Mouse (Mus musculus) cerebellum, postnatal 25 days (tissue): ENCODE measurements around the gene Akap12.

ENCODE experiments used
- DNase-seq, 2 experiments: peaks; one replicate each; pipeline ENCODE4 v3.0.0; 2021; ENCODE audit warnings: mixed read lengths in 2 of 2

Akap12 gene

GRCm38 (mm10) chr10:4364618-4365017 lies 98.4 kb downstream of the Akap12 start:
- no peak for DNase-seq

DNA sequence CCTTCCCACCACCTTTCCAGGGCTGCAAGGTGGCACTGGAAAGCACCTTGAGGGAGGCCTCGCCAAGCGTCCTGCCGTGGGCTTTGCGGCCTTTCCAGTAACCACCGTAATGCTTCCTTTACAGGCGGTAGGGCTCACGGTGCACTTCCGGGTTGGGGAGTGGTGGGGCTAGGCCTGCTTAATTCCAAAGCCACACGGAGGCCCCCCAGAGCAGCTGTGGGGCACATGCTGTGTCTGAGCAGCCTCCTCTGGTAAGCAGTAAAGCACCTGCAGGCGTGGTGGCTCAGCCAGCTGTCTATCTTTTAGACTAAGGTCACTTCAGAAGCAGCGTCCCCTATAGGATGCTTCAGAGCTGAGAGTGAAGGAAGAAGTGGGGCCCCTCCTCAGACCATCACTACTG lies 103.9 kb downstream of the Akap12 start:
- no peak for DNase-seq

DNA sequence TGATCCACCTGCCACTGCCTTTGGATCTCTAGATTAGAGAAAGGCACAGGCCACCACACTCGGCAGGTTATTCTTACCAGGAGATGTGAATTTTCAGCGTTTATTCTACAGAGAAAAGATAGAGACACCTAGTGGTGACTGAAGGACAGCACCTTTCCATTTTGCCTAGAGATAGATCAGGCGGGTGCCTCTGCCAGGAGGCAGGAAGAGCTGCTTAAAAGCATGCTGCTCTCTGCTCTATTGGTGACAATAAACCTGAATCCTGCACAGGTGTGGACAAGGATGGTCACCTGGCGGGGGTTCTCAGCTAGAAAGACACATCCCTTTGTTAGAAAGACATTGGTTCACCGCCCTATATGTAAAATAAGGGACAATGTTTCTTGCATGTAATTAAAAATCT lies 105.8 kb downstream of the Akap12 start:
- peak; percentile 55 to 70 for DNase-seq

- no peak for DNase-seq
Observed at GRCm38 (mm10) chr10:4373558-4373957, 107.4 kb downstream of the Akap12 start.

- no peak for DNase-seq
Observed at GRCm38 (mm10) chr10:4374239-4374638, 108.1 kb downstream of the Akap12 start.

- DNase-seq = no peak
Observed at GRCm38 (mm10) chr10:4374734-4375133, 108.6 kb downstream of the Akap12 start.

DNA sequence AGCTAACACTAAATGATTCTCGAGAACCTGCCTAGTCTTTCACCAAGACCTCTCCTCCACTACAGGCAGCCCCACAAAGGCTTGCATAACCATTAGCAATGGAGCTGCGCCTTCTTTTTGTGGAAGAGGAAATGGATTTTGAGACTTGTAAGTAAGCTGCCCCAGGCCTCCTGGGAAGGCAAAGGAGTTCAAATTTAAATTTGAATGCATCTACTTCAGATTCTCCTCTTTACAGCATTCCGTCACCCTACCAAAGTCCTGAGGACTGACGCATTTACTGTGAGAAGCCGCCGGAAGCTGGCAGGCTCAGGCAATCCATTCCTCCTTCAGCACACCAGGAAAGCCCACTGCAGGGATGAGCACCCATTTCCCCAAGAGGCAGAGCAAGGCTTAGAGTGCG lies 109.1 kb downstream of the Akap12 start:
- DNase-seq = no peak

DNA sequence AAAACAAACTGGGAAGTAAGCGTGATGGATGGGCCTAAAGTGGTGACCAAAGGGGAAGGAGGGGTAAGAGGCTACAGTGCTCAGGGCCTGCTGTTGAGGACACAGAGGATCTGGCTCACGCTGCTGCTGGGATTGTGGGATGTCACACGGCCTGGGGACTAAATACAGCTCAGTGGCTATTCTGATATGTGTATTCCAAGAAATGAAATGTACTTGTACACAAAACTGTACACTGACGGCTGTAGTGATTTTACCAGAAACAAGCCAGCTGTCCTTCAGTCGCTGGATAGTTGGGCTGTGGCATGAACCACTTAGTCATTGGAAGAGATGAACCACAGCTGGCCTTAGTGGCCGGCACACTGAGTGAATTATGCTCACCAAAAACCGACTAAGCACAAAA lies 110.3 kb downstream of the Akap12 start:
- no peak for DNase-seq

GRCm38 (mm10) chr10:4376931-4377330 lies 110.8 kb downstream of the Akap12 start:
- no peak for DNase-seq

- no peak for DNase-seq
Observed at GRCm38 (mm10) chr10:4380748-4381147, 114.6 kb downstream of the Akap12 start.

DNA sequence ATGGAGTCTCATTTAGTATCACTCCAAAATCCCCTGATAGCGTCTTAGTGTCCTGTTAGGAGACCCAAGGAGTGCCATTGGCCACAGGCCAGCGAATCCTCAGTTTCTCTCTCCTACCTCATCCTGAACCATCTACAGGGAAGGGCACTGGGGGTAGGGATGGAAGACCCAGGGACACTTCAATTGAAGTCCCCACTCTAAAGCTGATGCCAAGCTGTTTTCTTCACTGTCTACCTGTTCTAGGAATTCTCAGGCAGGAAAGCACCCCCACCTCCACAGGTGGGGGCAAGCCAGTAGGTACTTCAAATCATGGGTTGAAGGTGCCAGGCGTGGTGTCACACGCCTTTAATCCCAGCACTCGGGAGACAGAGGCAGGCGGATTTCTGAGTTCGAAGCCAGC lies 118.1 kb downstream of the Akap12 start:
- DNase-seq = no peak

GRCm38 (mm10) chr10:4386609-4387591 lies 120.7 kb downstream of the Akap12 start:
- peak; percentile 94 to 97 for DNase-seq

DNA sequence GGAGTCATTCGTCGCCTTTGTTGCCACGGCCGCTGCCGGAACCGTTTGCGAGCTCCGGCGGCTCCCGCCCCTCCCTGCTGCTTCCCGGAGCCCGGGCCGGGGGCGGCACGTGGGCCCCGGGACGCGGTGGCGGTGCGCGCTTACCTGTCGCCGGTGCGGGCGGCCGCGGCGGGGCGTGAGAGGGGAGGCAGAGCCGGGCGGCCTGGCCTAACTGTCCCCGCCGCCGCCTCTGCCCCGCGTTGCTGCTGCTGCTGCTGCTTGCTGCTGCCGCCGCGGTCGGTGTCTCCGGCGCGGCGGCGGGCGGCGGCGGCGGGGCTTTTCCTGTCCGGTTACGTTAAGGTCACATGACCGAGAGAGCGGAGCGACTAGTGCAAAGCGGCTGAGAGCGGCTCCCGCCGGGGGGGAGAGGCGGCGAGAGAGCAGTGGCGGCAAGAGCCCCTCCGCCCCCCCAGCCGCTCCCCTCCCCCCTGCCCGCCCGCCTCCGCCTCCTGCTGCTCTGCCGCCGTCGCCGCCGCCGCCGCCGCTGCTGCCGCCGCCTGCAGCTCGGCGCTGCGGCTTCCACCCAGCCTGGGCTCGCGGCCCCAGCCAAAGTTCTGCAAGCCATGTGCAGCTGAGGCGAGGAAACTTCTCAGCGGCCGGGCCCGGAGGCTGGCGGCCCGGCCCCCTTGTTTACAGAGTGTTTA lies 121.7 kb downstream of the Akap12 start, which contains the start of gene Zbtb2:
TSS of gene Zbtb2 (minus strand) at position 408 of the 683 bp plus-strand sequence.
- DNase-seq = peak; percentile 72 to 84

GRCm38 (mm10) chr10:4388384-4388745 lies 122.2 kb downstream of the Akap12 start:
- no peak for DNase-seq

DNA sequence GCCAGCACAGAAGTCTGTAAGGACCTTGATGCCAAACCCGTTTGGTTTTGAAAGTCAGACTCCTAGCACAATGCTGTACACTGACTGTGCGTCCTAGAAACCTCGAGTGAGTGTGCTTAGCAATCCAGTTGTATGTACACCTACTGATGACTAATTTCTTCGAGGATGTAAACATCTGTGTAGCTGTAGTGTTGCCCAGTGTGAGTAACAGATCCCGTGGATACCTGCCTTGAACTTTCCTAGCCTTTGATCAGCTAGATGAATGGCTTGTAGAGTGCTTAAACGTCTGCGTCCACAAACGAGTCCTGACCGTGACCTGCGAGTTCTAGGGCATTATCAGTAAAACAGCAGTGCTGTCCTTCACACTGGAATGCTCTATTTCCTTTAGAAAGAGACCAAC lies 122.9 kb downstream of the Akap12 start:
- DNase-seq = no peak

DNA sequence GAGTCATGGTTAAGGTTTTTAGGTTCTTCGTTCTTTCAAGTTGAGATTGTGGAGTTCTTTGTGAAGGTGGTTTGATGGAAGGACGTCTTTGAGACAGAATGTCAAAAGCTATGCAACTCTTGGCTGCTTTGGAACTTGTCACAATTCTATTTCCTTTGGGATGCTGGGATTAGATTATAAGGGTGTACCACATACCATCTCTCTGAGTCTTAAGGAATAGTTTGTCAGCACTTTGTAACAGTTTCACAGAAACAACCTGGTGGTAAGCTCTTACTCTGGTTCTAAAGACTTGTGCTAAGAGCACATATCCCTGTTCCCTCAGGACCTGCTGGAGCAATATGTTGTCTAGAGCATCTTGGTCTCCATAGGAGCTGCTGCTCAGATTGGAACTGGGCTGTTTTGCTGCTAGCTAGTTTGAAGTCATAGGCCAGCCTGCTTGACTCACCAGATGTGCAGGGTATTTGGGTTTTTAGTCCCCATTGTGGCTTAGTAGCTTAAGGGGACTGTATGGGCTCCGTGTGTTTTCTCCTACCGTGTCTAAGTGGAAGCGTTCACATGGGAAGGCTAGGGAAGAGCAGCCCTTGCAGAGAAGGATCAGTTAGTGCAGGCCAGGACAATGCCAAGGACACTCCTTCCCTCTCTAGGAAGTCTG lies 123.4 kb downstream of the Akap12 start:
- DNase-seq = no peak

DNA sequence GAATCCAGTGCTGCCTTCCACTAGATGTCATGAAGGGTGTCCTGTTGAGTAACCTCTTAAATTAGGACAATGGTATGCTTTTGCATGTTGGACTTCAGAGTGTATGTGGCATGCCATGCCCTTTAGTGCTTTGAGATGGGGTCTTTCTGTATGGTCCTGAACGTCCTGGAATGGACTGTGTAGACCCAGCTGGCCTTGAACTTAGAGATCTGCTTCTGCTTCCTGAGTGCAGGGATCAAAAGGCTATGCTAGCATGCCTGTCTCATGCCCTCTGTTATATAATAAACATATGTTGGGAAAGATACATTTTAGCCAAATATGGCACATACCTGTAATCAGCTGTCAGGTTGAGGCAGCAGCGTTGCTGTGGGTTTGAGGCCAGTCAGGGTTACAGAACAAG lies 124.4 kb downstream of the Akap12 start:
- no peak for DNase-seq

- DNase-seq = no peak
Observed at GRCm38 (mm10) chr10:4391076-4391475, 124.9 kb downstream of the Akap12 start.

DNA sequence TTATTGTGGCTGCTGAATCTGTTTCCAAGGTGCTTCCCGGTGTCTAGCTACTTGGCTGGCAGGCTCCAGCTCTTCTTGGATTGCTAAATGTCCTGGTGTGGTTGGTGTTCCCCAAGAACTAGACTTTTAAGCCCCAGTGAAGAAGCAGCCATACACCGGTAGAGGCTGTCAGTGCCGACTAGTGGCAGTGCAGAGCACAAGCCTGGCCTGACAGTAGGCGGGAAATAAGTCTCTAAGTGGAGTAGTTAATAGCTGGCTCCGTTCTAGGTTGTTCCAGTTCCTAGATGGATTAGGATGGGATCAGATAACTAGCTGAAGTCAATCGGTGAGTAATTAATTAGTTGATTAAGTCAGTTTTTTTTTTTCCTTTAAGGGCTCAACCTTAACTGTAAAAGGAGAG lies 125.7 kb downstream of the Akap12 start:
- peak; percentile 38 to 59 for DNase-seq

DNA sequence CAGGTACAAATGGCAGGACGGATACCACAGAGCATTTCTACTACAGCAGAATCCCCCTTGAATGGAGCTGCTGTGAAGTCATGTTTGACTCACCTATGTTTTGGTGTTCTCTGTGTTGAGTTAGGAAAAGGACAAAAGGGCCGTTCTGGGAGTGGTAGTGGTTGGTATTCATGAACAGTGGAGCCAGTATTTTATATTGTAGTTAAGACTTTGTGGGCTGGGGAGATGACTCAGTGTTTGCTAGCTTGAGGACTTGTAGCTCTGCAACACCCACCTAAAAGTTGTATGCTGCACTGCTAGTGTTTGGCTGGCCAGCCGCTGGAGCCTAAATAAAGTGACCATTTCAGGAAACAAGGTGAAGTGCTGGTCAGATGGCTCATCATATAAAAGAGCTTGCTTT lies 129.1 kb downstream of the Akap12 start:
- no peak for DNase-seq

DNA sequence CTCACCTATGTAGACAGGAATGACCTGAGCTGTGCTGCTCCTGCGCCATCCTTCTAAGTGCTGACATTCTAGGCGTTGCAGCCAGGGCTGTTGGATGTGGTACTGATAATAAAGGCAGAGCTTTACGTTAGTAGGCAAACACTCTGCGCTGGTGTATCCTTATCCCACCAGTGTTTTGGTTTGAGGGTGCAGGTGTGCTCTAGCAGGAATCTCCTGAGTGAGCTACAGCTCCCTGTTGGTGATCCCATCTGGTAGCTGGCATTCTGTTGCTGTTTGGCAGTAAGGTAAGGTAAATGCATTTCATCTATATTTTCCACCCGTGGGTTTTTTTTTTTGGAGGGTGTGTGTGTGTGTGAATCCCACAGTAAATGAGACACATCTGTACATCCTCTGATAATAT lies 131.9 kb downstream of the Akap12 start:
- DNase-seq = peak; percentile 31 to 41

DNA sequence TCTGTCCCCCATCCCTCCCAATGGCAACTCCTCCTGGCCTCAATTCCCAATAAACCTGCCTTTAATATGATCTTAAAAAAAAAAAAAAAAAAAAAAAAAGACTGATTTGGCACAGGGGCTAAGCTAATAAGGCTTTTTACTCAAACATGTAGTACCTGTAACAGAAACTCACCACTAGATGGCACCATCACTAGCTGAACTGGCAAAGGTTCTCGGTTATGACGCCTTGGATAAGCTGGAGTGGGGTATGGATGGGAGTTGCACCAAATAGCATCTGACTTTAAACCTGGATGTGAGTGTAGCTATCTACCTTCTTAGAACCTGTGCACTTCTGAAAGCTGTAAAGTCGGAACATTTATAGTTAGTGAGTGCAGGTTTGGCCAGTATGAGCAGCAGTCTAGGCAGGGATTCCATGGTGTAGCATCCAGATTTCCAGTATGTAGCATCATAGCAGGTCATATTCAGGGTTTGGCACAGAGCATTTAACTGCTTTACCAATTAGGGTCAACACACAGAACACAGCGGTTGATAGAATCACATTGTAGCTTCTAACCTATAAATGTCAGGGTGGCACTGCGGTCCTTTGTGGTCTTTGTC lies 138.8 kb downstream of the Akap12 start:
- DNase-seq = peak; percentile 27 to 61

GRCm38 (mm10) chr10:4405511-4405910 lies 139.3 kb downstream of the Akap12 start:
- no peak for DNase-seq
